In the genomic region with DNA sequence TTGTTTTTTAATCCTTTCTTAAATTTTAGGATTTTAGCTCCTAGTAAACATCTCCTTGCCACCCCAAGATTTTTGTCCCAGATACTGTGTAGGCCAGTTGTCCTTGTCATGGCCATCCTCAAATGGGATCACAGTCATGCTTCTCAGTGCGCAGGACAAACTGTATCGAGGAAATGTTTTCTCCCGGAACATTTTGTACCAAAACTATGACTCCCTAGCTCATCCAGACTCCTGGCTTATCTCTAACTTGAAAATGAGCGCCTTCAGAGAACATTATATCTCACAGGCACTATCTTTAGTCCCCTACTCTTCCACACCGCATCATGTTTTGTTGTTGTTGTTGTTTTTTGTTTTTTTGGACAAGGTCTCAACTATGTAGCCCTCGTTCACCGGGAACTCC, we compare ENCODE assay signal across 8 mouse cellular contexts. TPM values are rescaled to one million over a fixed set of nuclear protein-coding genes. Genes with fewer than 3 reads are reported as not detected.
A peak's percentile ranks its signal among the peaks of the same experiment; 100 is the strongest.
DNase-seq lines count a peak whose midpoint lies in the region; ATAC-seq and TF ChIP-seq lines count a peak whose summit lies in the region.

No protein-coding gene starts in this region.

- peak overlapping the region; percentile 57 for H3K4me2 ChIP-seq in hindbrain, embryonic 12.5 days (replicated peaks)
- H3K4me2 ChIP-seq in midbrain, embryonic 11.5 days: peak overlapping the region; percentile 74

- H3K9me3 ChIP-seq in hindbrain, embryonic 12.5 days (replicated peaks): no peaks in the 10 kb centered on the region
- no peaks in the 10 kb centered on the region for H3K9me3 ChIP-seq in midbrain, embryonic 11.5 days (ENCODE audit: control insufficient read depth, low read length)

- no peak overlapping the region for H3K27ac ChIP-seq in bone marrow macrophage, adult 2 months (ENCODE audit: insufficient read depth, low read depth, low read length)
- peak overlapping the region; percentile 93; the same call in 1 of the 2 replicates for H3K27ac ChIP-seq in hindbrain, embryonic 12.5 days
- no peak overlapping the region for H3K27ac ChIP-seq in midbrain, embryonic 11.5 days (ENCODE audit: low read depth, low read length)

- no peak for TF ChIP-seq CTCF in bone marrow macrophage, adult 2 months (IDR thresholded peaks at IDR 0.05; ENCODE audit: low read depth, low read length)

- H3K36me3 ChIP-seq in hindbrain, embryonic 12.5 days: no peaks in the 10 kb centered on the region
- no peaks in the 10 kb centered on the region for H3K36me3 ChIP-seq in midbrain, embryonic 11.5 days (ENCODE audit: control insufficient read depth, insufficient read depth, low read length)

- no peak for ATAC-seq in hindbrain, embryonic 12.5 days (ENCODE audit: low FRiP score)
- ATAC-seq in midbrain, embryonic 11.5 days (ENCODE audit: low FRiP score): no peak

- peak overlapping the region; percentile 97 for H3K4me3 ChIP-seq in bone marrow macrophage, adult 2 months (ENCODE audit: insufficient read depth, low read length)
- H3K4me3 ChIP-seq in hindbrain, embryonic 12.5 days: peak overlapping the region; percentile 88
- peak overlapping the region; percentile 93 for H3K4me3 ChIP-seq in midbrain, embryonic 11.5 days (ENCODE audit: low read depth, low read length)

- no peak for TF ChIP-seq POLR2A in bone marrow macrophage, adult 2 months (IDR thresholded peaks at IDR 0.05; ENCODE audit: borderline replicate concordance, low read depth, low read length)

- peak overlapping the region; percentile 92 for H3K9ac ChIP-seq in hindbrain, embryonic 12.5 days
- peak overlapping the region; percentile 92 for H3K9ac ChIP-seq in midbrain, embryonic 11.5 days (ENCODE audit: low read length)

- peak; percentile 8 for DNase-seq in adrenal gland, postnatal 10 days
- DNase-seq in adrenal gland, postnatal 4 days (ENCODE audit: low spot score in 2 of 2): no peak
- no peak for DNase-seq in midbrain, embryonic 11.5 days (ENCODE audit: low spot score, missing footprints)
- no peak for DNase-seq in layer of hippocampus, adult 18-20 months (ENCODE audit: low spot score in 2 of 2)
- DNase-seq in right cerebral cortex, postnatal 4 days: no peak
- no peak for DNase-seq in kidney, adult 8-10 months

- 49% methylated on average over 7 of the region's 7 CpGs for WGBS in hindbrain, embryonic 12.5 days
- WGBS in midbrain, embryonic 11.5 days: 53% methylated on average over 7 of the region's 7 CpGs

- no peaks in the 10 kb centered on the region for H3K27me3 ChIP-seq in hindbrain, embryonic 12.5 days
- H3K27me3 ChIP-seq in midbrain, embryonic 11.5 days (ENCODE audit: control insufficient read depth, insufficient read depth, low read length): no peaks in the 10 kb centered on the region

- H3K4me1 ChIP-seq in bone marrow macrophage, adult 2 months (ENCODE audit: control insufficient read depth, insufficient read depth, low read length): peaks cover 4% of the 10 kb centered on the region
- H3K4me1 ChIP-seq in hindbrain, embryonic 12.5 days: peaks cover 21% of the 10 kb centered on the region
- H3K4me1 ChIP-seq in midbrain, embryonic 11.5 days (ENCODE audit: control insufficient read depth, insufficient read depth, low read length): peaks cover 11% of the 10 kb centered on the region

RNA-seq across cellular contexts. Expression of gene Zfp410, which starts 0.6 kb away (rescaled TPM):
- total RNA-seq in adrenal gland, postnatal 10 days (2021): 10 to 100 TPM; 38.2 to 48.8 TPM
- total RNA-seq in adrenal gland, postnatal 4 days (2021): 10 to 100 TPM; 64.6 to 68.9 TPM
- 26.3 and 27.3 TPM in 2 replicates for polyA plus RNA-seq in bone marrow macrophage, adult 2 months (2012; ENCODE audit: insufficient read depth, insufficient read length, missing spikeins)
- 99.3 and 101 TPM in 2 replicates for polyA plus RNA-seq in hindbrain, embryonic 12.5 days (2016; fragmentation: Nextera tagmentation; extraction: Ambion mirVana)
- 121 and 122 TPM in 2 replicates for polyA plus RNA-seq in midbrain, embryonic 11.5 days (2014; fragmentation: Nextera tagmentation; extraction: Ambion mirVana)
- total RNA-seq in layer of hippocampus, adult 18-20 months (2021): 10 to 100 TPM; 34.2 to 37.1 TPM

RNA-seq across cellular contexts. Expression of gene Ptgr2, which starts 31.0 kb away (rescaled TPM):
- 100 to 1,000 TPM; 141 to 155 TPM for total RNA-seq in adrenal gland, postnatal 10 days (2021)
- total RNA-seq in adrenal gland, postnatal 4 days (2021): 10 to 100 TPM; 57.3 to 66.2 TPM
- polyA plus RNA-seq in bone marrow macrophage, adult 2 months (2012; ENCODE audit: insufficient read depth, insufficient read length, missing spikeins): 46.7 and 50.7 TPM in 2 replicates
- polyA plus RNA-seq in hindbrain, embryonic 12.5 days (2016; fragmentation: Nextera tagmentation; extraction: Ambion mirVana): 16.0 and 17.4 TPM in 2 replicates
- 18.6 and 18.8 TPM in 2 replicates for polyA plus RNA-seq in midbrain, embryonic 11.5 days (2014; fragmentation: Nextera tagmentation; extraction: Ambion mirVana)
- total RNA-seq in layer of hippocampus, adult 18-20 months (2021): 10 to 100 TPM; 38.7 to 41.7 TPM

RNA-seq across cellular contexts. Expression of gene Coq6, which starts 45.5 kb away (rescaled TPM):
- total RNA-seq in adrenal gland, postnatal 10 days (2021): 100 to 1,000 TPM; 100 to 114 TPM
- 10 to 100 TPM; 60.5 to 64.9 TPM for total RNA-seq in adrenal gland, postnatal 4 days (2021)
- polyA plus RNA-seq in bone marrow macrophage, adult 2 months (2012; ENCODE audit: insufficient read depth, insufficient read length, missing spikeins): 7.1 and 10.5 TPM in 2 replicates
- polyA plus RNA-seq in hindbrain, embryonic 12.5 days (2016; fragmentation: Nextera tagmentation; extraction: Ambion mirVana): 34.6 and 37.5 TPM in 2 replicates
- polyA plus RNA-seq in midbrain, embryonic 11.5 days (2014; fragmentation: Nextera tagmentation; extraction: Ambion mirVana): 42.0 and 42.6 TPM in 2 replicates
- total RNA-seq in layer of hippocampus, adult 18-20 months (2021): 10 to 100 TPM; 21.2 to 22.7 TPM

RNA-seq across cellular contexts. Expression of gene Fam161b, which starts 45.6 kb away (rescaled TPM):
- 1 to 10 TPM; 1.7 to 4.3 TPM for total RNA-seq in adrenal gland, postnatal 10 days (2021)
- 1 to 10 TPM; 2.0 to 2.7 TPM for total RNA-seq in adrenal gland, postnatal 4 days (2021)
- polyA plus RNA-seq in bone marrow macrophage, adult 2 months (2012; ENCODE audit: insufficient read depth, insufficient read length, missing spikeins): 0.64 TPM in 2 replicates
- polyA plus RNA-seq in hindbrain, embryonic 12.5 days (2016; fragmentation: Nextera tagmentation; extraction: Ambion mirVana): 13.6 and 15.8 TPM in 2 replicates
- 7.3 and 10.0 TPM in 2 replicates for polyA plus RNA-seq in midbrain, embryonic 11.5 days (2014; fragmentation: Nextera tagmentation; extraction: Ambion mirVana)
- 10 to 100 TPM; 12.4 to 13.0 TPM for total RNA-seq in layer of hippocampus, adult 18-20 months (2021)
